15 mouse cellular contexts compared by ENCODE assay signal in the genomic region with DNA sequence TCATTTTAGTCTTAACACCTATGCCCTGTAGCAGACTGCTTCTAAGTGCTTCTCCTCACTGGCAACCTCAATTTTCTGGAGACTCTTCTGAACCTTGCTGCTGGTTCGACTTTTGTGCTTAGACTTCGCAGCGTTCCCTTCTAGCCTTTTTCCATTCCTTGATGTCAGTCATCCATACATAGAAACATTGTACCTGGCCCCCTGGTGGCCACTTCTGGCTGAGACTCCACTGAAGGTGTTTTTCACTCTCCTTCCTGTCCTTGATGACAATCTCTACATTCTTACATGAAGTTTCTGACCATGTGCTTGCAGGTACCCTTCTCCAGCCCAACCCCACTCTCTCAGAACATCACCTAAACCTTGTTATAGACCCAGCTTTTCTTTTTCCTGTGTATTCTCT.
DNase-seq lines count a peak whose midpoint lies in the region; ATAC-seq and TF ChIP-seq lines count a peak whose summit lies in the region.
"Had no signal": no experiment of that assay in that cellular context is flagged by ENCODE, and none has a peak within 500 bp of the region (broad histone marks: within the 10 kb centered on the region; RNA-seq: fewer than 3 reads in every experiment).

No protein-coding gene starts in this region.

- no peaks in the 10 kb centered on the region; the same call in 1 of the 2 replicates for H3K4me1 ChIP-seq in kidney, adult 2 months (ENCODE audit: control insufficient read depth, insufficient read depth, low read length)
- H3K4me1 ChIP-seq in kidney, embryonic 15.5 days: no peaks in the 10 kb centered on the region
- no peaks in the 10 kb centered on the region for H3K4me1 ChIP-seq in embryonic facial prominence, embryonic 10.5 days
- H3K4me1 ChIP-seq in stomach, postnatal 0 days (replicated peaks; ENCODE audit: control insufficient read depth, insufficient read depth): no peaks in the 10 kb centered on the region
- H3K4me1 ChIP-seq: embryonic facial prominence, embryonic 15.5 days; forebrain, embryonic 13.5 days; megakaryocyte, embryonic 14.5 days had no signal

- no peaks in the 10 kb centered on the region for H3K9me3 ChIP-seq in kidney, embryonic 15.5 days (replicated peaks)
- H3K9me3 ChIP-seq in embryonic facial prominence, embryonic 10.5 days: no peaks in the 10 kb centered on the region
- H3K9me3 ChIP-seq in stomach, postnatal 0 days (ENCODE audit: control insufficient read depth, low read length): no peaks in the 10 kb centered on the region
- H3K9me3 ChIP-seq: embryonic facial prominence, embryonic 15.5 days; forebrain, embryonic 13.5 days; megakaryocyte, embryonic 14.5 days had no signal

- 60% methylated on average over 3 of the region's 3 CpGs for WGBS in kidney, adult 2 months
- WGBS in kidney, embryonic 15.5 days: 85% methylated on average over 3 of the region's 3 CpGs
- 94% methylated on average over 3 of the region's 3 CpGs for WGBS in embryonic facial prominence, embryonic 10.5 days
- 84% methylated on average over 3 of the region's 3 CpGs for WGBS in stomach, postnatal 0 days

- no peak overlapping the region for H3K9ac ChIP-seq in kidney, embryonic 15.5 days
- no peak overlapping the region for H3K9ac ChIP-seq in stomach, postnatal 0 days (ENCODE audit: low read length)
- H3K9ac ChIP-seq: embryonic facial prominence, embryonic 15.5 days; forebrain, embryonic 13.5 days had no signal

- TF ChIP-seq EP300 in stomach, postnatal 0 days (optimal IDR thresholded peaks at IDR 0.05): no peak

- H3K4me2 ChIP-seq in kidney, embryonic 15.5 days: no peak overlapping the region
- no peak overlapping the region for H3K4me2 ChIP-seq in stomach, postnatal 0 days (replicated peaks; ENCODE audit: low read depth)
- H3K4me2 ChIP-seq: embryonic facial prominence, embryonic 15.5 days; forebrain, embryonic 13.5 days; heart, embryonic 11.5 days had no signal

- no peak overlapping the region for H3K4me3 ChIP-seq in kidney, adult 2 months (ENCODE audit: insufficient read depth, low read depth, low read length)
- H3K4me3 ChIP-seq in kidney, embryonic 15.5 days (replicated peaks): no peak overlapping the region
- no peak overlapping the region for H3K4me3 ChIP-seq in embryonic facial prominence, embryonic 10.5 days
- H3K4me3 ChIP-seq in stomach, postnatal 0 days (ENCODE audit: low read depth, low read length): no peak overlapping the region
- H3K4me3 ChIP-seq: embryonic facial prominence, embryonic 15.5 days; forebrain, embryonic 13.5 days; megakaryocyte, embryonic 14.5 days; myocyte had no signal

- no peak overlapping the region for H3K27ac ChIP-seq in kidney, adult 2 months (ENCODE audit: insufficient read depth, low read depth, low read length)
- no peak overlapping the region for H3K27ac ChIP-seq in kidney, embryonic 15.5 days
- no peak overlapping the region for H3K27ac ChIP-seq in embryonic facial prominence, embryonic 10.5 days (replicated peaks)
- H3K27ac ChIP-seq in stomach, postnatal 0 days (replicated peaks): no peak overlapping the region
- H3K27ac ChIP-seq: embryonic facial prominence, embryonic 15.5 days; forebrain, embryonic 13.5 days had no signal

- DNase-seq in kidney, adult 2 months: peak; percentile 43
- peak; percentile 10 for DNase-seq in thymus, postnatal 4 days
- no peak for DNase-seq in thymus, postnatal 10 days (ENCODE audit: low spot score in 2 of 2)
- peak; percentile 20 for DNase-seq in embryonic facial prominence, embryonic 10.5 days (ENCODE audit: low spot score)
- no peak for DNase-seq in stomach, postnatal 0 days (ENCODE audit: low spot score)
- no peak for DNase-seq in frontal cortex, postnatal 25 days (ENCODE audit: low spot score in 2 of 2)
- DNase-seq: cerebellum, postnatal 10 days; gastrocnemius, postnatal 14 days had no signal

- H3K36me3 ChIP-seq in kidney, adult 2 months (ENCODE audit: control insufficient read depth, insufficient read depth, low read length): no peaks in the 10 kb centered on the region
- no peaks in the 10 kb centered on the region for H3K36me3 ChIP-seq in kidney, embryonic 15.5 days
- H3K36me3 ChIP-seq in embryonic facial prominence, embryonic 10.5 days (replicated peaks): no peaks in the 10 kb centered on the region
- no peaks in the 10 kb centered on the region for H3K36me3 ChIP-seq in stomach, postnatal 0 days (ENCODE audit: control insufficient read depth, insufficient read depth, low read length)
- H3K36me3 ChIP-seq: embryonic facial prominence, embryonic 15.5 days had no signal

- peak; percentile 34; the same call in 1 of the 2 replicates for TF ChIP-seq CTCF in kidney, adult 2 months (conservative IDR thresholded peaks at IDR 0.05; ENCODE audit: insufficient read depth, insufficient read length, low read depth, low read length)
- TF ChIP-seq CTCF in stomach, postnatal 0 days (IDR thresholded peaks at IDR 0.05; ENCODE audit: low read depth): peak; percentile 53

- no peaks in the 10 kb centered on the region for H3K27me3 ChIP-seq in kidney, adult 2 months (replicated peaks; ENCODE audit: control insufficient read depth, insufficient read depth, low read length)
- H3K27me3 ChIP-seq in kidney, embryonic 15.5 days: no peaks in the 10 kb centered on the region
- no peaks in the 10 kb centered on the region for H3K27me3 ChIP-seq in embryonic facial prominence, embryonic 10.5 days (replicated peaks; ENCODE audit: low read depth, poor library complexity, severe bottlenecking)
- no peaks in the 10 kb centered on the region for H3K27me3 ChIP-seq in stomach, postnatal 0 days (ENCODE audit: control insufficient read depth, insufficient read depth, low read length)
- H3K27me3 ChIP-seq: embryonic facial prominence, embryonic 15.5 days; forebrain, embryonic 13.5 days; megakaryocyte, embryonic 14.5 days had no signal

- ATAC-seq in kidney, embryonic 15.5 days (replicated peaks; ENCODE audit: low FRiP score): no peak
- no peak for ATAC-seq in stomach, postnatal 0 days (ENCODE audit: low FRiP score, low TSS enrichment)
- ATAC-seq in monocyte, adult 5-6 weeks (replicated peaks; ENCODE audit: insufficient number of reproducible peaks, low FRiP score, low TSS enrichment, poor library complexity, severe bottlenecking): no peak
- ATAC-seq: forebrain, embryonic 13.5 days had no signal

- TF ChIP-seq POLR2A in kidney, adult 2 months (IDR thresholded peaks at IDR 0.05; ENCODE audit: low read depth, low read length): no peak

Comparison
In these comparisons a context has a peak if more than half of its experiments do, and no peak if none do; other contexts are left out.
1. DNase-seq: peak in kidney, adult 2 months (single experiment), thymus, postnatal 4 days (single experiment) and embryonic facial prominence, embryonic 10.5 days (single experiment); none in thymus, postnatal 10 days (0 of 2), stomach, postnatal 0 days (single experiment) and frontal cortex, postnatal 25 days (0 of 2).